Mouse (Mus musculus) E14TG2a.4 (cell line): ENCODE results near the gene Gm4491.
"Not testable (repeated sequence)": the region's sequence is repeated elsewhere in the genome, so short reads cannot be mapped to it uniquely, and the experiment has no call there.

ENCODE experiments used
- H3K27me3 ChIP-seq: 2 replicates; pipeline ENCODE4 v1.6.1; 2014; ENCODE audit warnings: low read length, control low read depth; ENCODE audit not compliant: insufficient read depth
- H3K36me3 ChIP-seq: 2 replicates; pipeline ENCODE4 v1.6.1; 2014; ENCODE audit warnings: low read length, control low read depth; ENCODE audit not compliant: insufficient read depth
- H3K4me1 ChIP-seq: replicated peaks from 2 replicates; pipeline ENCODE4 v1.6.1; 2014; ENCODE audit warnings: low read depth, low read length, control low read depth
- H3K4me3 ChIP-seq: replicated peaks from 2 replicates; pipeline ENCODE4 v1.5.1; 2014; ENCODE audit warnings: mild to moderate bottlenecking, low read length
- H3K9me3 ChIP-seq: 2 replicates; pipeline ENCODE4 v1.6.1; 2014; ENCODE audit warnings: low read length, control low read depth
- CTCF ChIP-seq: conservative IDR thresholded peaks from 2 replicates; pipeline ENCODE4 v1.5.1; 2014; ENCODE audit warnings: low read length

Gene Gm4491

GRCm38 (mm10) chr14:57069906-57070305 is 45.8 kb downstream of the Gm4491 start:
- H3K4me1 ChIP-seq, H3K27me3 ChIP-seq, H3K36me3 ChIP-seq, H3K9me3 ChIP-seq, H3K4me3 ChIP-seq: not testable (repeated sequence)
- peak; percentile 97 for TF ChIP-seq CTCF

- H3K4me1 ChIP-seq, result no peaks in the 10 kb centered on the region
- no peaks in the 10 kb centered on the region for H3K9me3 ChIP-seq
- no peak overlapping the region for H3K4me3 ChIP-seq
- H3K36me3 ChIP-seq, result no peaks in the 10 kb centered on the region
- H3K27me3 ChIP-seq, result 0 out of 2 replicates have a peak, but pooled peaks cover 3% of the 10 kb centered on the region
- no peak for TF ChIP-seq CTCF
Measured at GRCm38 (mm10) chr14:57066053-57066452, 49.6 kb downstream of the Gm4491 start.
